Mouse (Mus musculus) lung, postnatal 36 days (tissue): ENCODE measurements around the gene Brd3.

Source experiments
- DNase-seq: peaks from one replicate; pipeline ENCODE4 v3.0.0; 2022; ENCODE audit warnings: mixed read lengths

Brd3 gene

GRCm38 (mm10) chr2:27469292-27469990 lies 38.0 kb downstream of the Brd3 start:
- peak; percentile 43 for DNase-seq

- no peak for DNase-seq
These were observed 44.6 kb downstream of the Brd3 start for GRCm38 (mm10) chr2:27462901-27463300.

- no peak for DNase-seq
These were observed 45.4 kb downstream of the Brd3 start for GRCm38 (mm10) chr2:27461881-27462660.

- DNase-seq: no peak
These were observed 46.8 kb downstream of the Brd3 start for GRCm38 (mm10) chr2:27460651-27461050.

- no peak for DNase-seq
These were observed 47.3 kb downstream of the Brd3 start for GRCm38 (mm10) chr2:27460163-27460562.

GRCm38 (mm10) chr2:27459735-27460134 lies 47.7 kb downstream of the Brd3 start:
- no peak for DNase-seq

- DNase-seq: no peak
These were observed 57.2 kb downstream of the Brd3 start for GRCm38 (mm10) chr2:27450226-27450625.

GRCm38 (mm10) chr2:27447782-27448181 lies 59.7 kb downstream of the Brd3 start:
- DNase-seq: no peak

- DNase-seq: no peak
These were observed 60.6 kb downstream of the Brd3 start for GRCm38 (mm10) chr2:27446812-27447211.

- DNase-seq: no peak
These were observed 61.6 kb downstream of the Brd3 start for GRCm38 (mm10) chr2:27445910-27446309.

- no peak for DNase-seq
These were observed 64.1 kb downstream of the Brd3 start for GRCm38 (mm10) chr2:27443450-27443708.

GRCm38 (mm10) chr2:27442708-27443449 lies 64.6 kb downstream of the Brd3 start:
- no peak for DNase-seq

- peak; percentile 97 for DNase-seq
These were observed 65.4 kb downstream of the Brd3 start, which contains the start of gene Brd3os for GRCm38 (mm10) chr2:27441767-27442707. Gene Brd3os (plus strand): TSS chr2:27442324.

GRCm38 (mm10) chr2:27438281-27438680 lies 69.2 kb downstream of the Brd3 start:
- no peak for DNase-seq

GRCm38 (mm10) chr2:27437876-27438275 lies 69.6 kb downstream of the Brd3 start:
- DNase-seq: no peak

- DNase-seq: no peak
These were observed 74.9 kb downstream of the Brd3 start for GRCm38 (mm10) chr2:27432599-27432998.

- DNase-seq: no peak
These were observed 76.8 kb downstream of the Brd3 start for GRCm38 (mm10) chr2:27430621-27431020.

GRCm38 (mm10) chr2:27428071-27428470 lies 79.4 kb downstream of the Brd3 start:
- DNase-seq: peak; percentile 92

GRCm38 (mm10) chr2:27426855-27427457 lies 80.5 kb downstream of the Brd3 start, which contains the start of gene Vav2:
Gene Vav2 (minus strand): TSS chr2:27427033.
- DNase-seq: peak; percentile 95

GRCm38 (mm10) chr2:27426406-27426854 lies 81.0 kb downstream of the Brd3 start:
- DNase-seq: peak; percentile 52

- DNase-seq: no peak
These were observed 81.6 kb downstream of the Brd3 start for GRCm38 (mm10) chr2:27425751-27426405.
